Mouse (Mus musculus): ENCODE data around the gene Glce. TPM values are rescaled to one million over a fixed set of nuclear protein-coding genes. Genes with fewer than 3 reads are reported as not detected.

Glce gene
- 26.5 and 27.6 TPM in 2 replicates for polyA plus RNA-seq (2014; fragmentation: Nextera tagmentation; extraction: Ambion mirVana)

- ATAC-seq (ENCODE audit: insufficient number of reproducible peaks, insufficient read depth, low FRiP score, low read depth), result peak; percentile 99
- Histone ChIP-seq H3K4me2 (replicated peaks; ENCODE audit: low read depth, low read length) (peak within 1 kb of the TSS; percentile 79), H3K27me3 (ENCODE audit: control insufficient read depth, insufficient read depth, low read length) (no peaks in the 10 kb centered on the region), H3K9me3 (ENCODE audit: control insufficient read depth, low read depth, low read length) (no peaks in the 10 kb centered on the region), H3K27ac (ENCODE audit: low read length) (peak within 1 kb of the TSS; percentile 93), H3K4me3 (ENCODE audit: low read depth, low read length) (peak within 1 kb of the TSS; percentile 87), H3K4me1 (ENCODE audit: control insufficient read depth, insufficient read depth, low read length) (peaks cover 8% of the 10 kb centered on the region; the same call in 1 of the 2 replicates), H3K9ac (replicated peaks; ENCODE audit: low read depth, low read length) (peak within 1 kb of the TSS; percentile 72), H3K36me3 (ENCODE audit: control insufficient read depth, insufficient read depth, low read length) (no peaks in the 10 kb centered on the region)
- WGBS, result under 1% methylated on average over 49 of the region's 51 CpGs
Measured at GRCm38 (mm10) chr9:62122508-62123215, at the start of gene Glce. Gene Glce, minus strand, starts transcription at chr9:62122655.

DNA sequence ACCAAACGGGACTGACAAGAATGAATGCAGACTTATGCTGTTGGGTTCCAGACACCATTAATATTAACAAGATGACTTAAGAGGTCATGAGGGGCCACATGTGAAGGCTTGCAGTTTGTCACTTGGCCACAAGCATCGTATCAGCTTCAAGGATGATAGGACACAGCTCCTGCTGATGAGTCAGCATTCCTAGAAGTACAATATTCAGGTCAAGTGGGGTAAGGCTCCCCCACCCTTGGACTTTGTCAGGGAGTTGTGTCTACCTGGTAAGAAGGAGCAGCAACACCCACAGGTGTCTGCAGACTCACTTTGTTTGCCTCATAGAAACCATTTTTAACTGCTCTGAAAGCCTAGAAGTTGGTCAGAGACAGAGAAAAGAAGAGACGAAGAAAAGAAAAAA is 49.8 kb upstream of the Glce start:
- H3K27ac ChIP-seq (ENCODE audit: low read length), result no peak overlapping the region
- no peak overlapping the region for H3K9ac ChIP-seq (replicated peaks; ENCODE audit: low read depth, low read length)
- no peak overlapping the region for H3K4me3 ChIP-seq (ENCODE audit: low read depth, low read length)
- no peaks in the 10 kb centered on the region for H3K9me3 ChIP-seq (ENCODE audit: control insufficient read depth, low read depth, low read length)
- WGBS, result 58% methylated on average over 3 of the region's 3 CpGs
- no peak for ATAC-seq (ENCODE audit: insufficient number of reproducible peaks, insufficient read depth, low FRiP score, low read depth)
- no peaks in the 10 kb centered on the region for H3K27me3 ChIP-seq (ENCODE audit: control insufficient read depth, insufficient read depth, low read length)
- H3K36me3 ChIP-seq (ENCODE audit: control insufficient read depth, insufficient read depth, low read length), result no peaks in the 10 kb centered on the region
- no peaks in the 10 kb centered on the region for H3K4me1 ChIP-seq (ENCODE audit: control insufficient read depth, insufficient read depth, low read length)
- H3K4me2 ChIP-seq (replicated peaks; ENCODE audit: low read depth, low read length), result no peak overlapping the region

DNA sequence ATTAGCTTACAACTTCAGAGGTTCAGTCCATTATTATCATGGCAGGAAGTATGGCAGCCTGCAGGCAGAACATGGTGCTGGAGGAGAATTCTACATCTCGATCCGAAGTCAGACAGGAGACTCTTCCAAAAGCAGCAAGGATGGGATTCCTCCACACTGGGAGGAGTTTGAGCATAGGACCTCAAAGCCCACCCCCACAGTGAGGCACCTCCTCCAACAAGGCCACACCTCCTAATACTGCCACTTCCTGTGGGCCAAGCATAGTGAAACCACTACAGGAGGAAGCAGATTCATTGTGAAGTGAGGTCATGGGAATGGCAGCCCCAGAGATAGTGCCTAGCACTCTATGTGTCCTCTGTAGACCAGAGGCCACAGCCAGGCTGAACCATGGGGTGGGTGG is 48.5 kb upstream of the Glce start:
- WGBS, result 100% methylated on average over 2 of the region's 2 CpGs
- no peaks in the 10 kb centered on the region for H3K36me3 ChIP-seq (ENCODE audit: control insufficient read depth, insufficient read depth, low read length)
- no peak overlapping the region for H3K27ac ChIP-seq (ENCODE audit: low read length)
- no peak overlapping the region for H3K9ac ChIP-seq (replicated peaks; ENCODE audit: low read depth, low read length)
- H3K9me3 ChIP-seq (ENCODE audit: control insufficient read depth, low read depth, low read length), result no peaks in the 10 kb centered on the region
- no peaks in the 10 kb centered on the region for H3K4me1 ChIP-seq (ENCODE audit: control insufficient read depth, insufficient read depth, low read length)
- H3K4me2 ChIP-seq (replicated peaks; ENCODE audit: low read depth, low read length), result no peak overlapping the region
- ATAC-seq (ENCODE audit: insufficient number of reproducible peaks, insufficient read depth, low FRiP score, low read depth), result no peak
- H3K4me3 ChIP-seq (ENCODE audit: low read depth, low read length), result no peak overlapping the region
- no peaks in the 10 kb centered on the region for H3K27me3 ChIP-seq (ENCODE audit: control insufficient read depth, insufficient read depth, low read length)

DNA sequence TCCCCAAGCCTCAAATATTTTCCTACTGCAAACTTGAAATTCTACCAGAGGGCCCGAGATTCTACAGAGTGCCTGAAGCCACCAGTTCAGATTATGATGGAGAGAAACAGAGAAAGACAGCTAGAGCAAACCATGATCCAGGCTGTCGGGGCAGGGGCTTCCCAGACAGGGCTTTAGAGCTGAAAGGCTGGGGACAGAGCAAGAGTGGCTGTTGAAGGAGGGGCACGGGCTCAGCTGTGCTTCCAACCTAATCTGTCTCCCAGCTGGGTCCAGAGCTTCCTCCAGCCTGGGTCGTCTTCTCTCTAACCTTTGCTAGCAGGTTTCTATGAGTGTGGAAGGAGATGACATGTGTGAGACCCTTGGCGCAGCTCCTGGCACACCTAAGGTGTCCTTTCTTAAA is 44.2 kb upstream of the Glce start:
- Histone ChIP-seq H3K4me2 (replicated peaks; ENCODE audit: low read depth, low read length) (no peak overlapping the region), H3K9me3 (ENCODE audit: control insufficient read depth, low read depth, low read length) (no peaks in the 10 kb centered on the region), H3K4me1 (ENCODE audit: control insufficient read depth, insufficient read depth, low read length) (no peaks in the 10 kb centered on the region), H3K27ac (ENCODE audit: low read length) (no peak overlapping the region), H3K9ac (replicated peaks; ENCODE audit: low read depth, low read length) (no peak overlapping the region), H3K36me3 (ENCODE audit: control insufficient read depth, insufficient read depth, low read length) (no peaks in the 10 kb centered on the region), H3K4me3 (ENCODE audit: low read depth, low read length) (no peak overlapping the region), H3K27me3 (ENCODE audit: control insufficient read depth, insufficient read depth, low read length) (no peaks in the 10 kb centered on the region)
- 70% methylated on average over 5 of the region's 5 CpGs for WGBS
- no peak for ATAC-seq (ENCODE audit: insufficient number of reproducible peaks, insufficient read depth, low FRiP score, low read depth)

DNA sequence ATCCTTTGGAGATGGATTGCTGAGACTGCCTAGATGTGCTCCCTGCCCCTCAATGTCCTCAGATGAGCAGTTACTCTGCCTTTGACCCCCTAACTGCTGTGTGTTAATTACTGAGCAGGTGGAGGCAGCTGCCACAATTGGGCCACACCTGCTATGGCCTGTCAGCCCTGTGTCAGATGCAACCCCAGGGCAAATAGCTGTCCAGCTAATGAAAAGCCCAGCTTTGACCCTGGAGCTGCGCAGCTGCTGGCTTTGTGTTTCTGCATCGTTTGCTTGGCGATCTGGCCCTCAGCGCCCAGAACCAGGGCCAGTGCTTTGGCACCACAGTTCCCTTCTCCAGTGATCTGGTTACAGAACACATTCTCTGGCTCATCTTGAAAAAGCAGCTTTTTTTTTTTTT is 43.7 kb upstream of the Glce start:
- H3K4me1 ChIP-seq (ENCODE audit: control insufficient read depth, insufficient read depth, low read length), result no peaks in the 10 kb centered on the region
- H3K9ac ChIP-seq (replicated peaks; ENCODE audit: low read depth, low read length), result no peak overlapping the region
- ATAC-seq (ENCODE audit: insufficient number of reproducible peaks, insufficient read depth, low FRiP score, low read depth), result no peak
- H3K4me2 ChIP-seq (replicated peaks; ENCODE audit: low read depth, low read length), result no peak overlapping the region
- no peaks in the 10 kb centered on the region for H3K36me3 ChIP-seq (ENCODE audit: control insufficient read depth, insufficient read depth, low read length)
- H3K27ac ChIP-seq (ENCODE audit: low read length), result no peak overlapping the region
- 48% methylated on average over 4 of the region's 4 CpGs for WGBS
- no peaks in the 10 kb centered on the region for H3K9me3 ChIP-seq (ENCODE audit: control insufficient read depth, low read depth, low read length)
- no peaks in the 10 kb centered on the region for H3K27me3 ChIP-seq (ENCODE audit: control insufficient read depth, insufficient read depth, low read length)
- H3K4me3 ChIP-seq (ENCODE audit: low read depth, low read length), result no peak overlapping the region

DNA sequence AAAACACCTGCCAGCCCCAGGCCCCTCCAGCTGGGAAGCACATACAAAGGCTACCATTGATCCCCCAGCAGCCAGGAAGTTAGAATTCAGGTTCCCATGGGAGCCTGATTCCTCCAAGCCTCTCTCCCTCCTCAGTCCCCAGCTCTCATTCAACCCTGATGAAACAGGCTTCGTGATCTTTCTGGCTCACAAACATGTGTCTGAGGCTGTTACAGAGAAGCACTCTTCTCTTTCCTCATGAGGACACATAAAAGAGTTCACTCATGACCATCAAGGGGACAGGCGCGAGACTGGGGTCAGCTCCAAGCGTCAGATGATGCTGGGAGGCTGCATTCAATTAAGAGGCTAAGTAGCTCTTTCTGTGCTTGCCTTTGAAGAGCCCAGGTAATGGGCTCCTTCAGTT is 40.4 kb upstream of the Glce start:
- no peak overlapping the region for H3K4me3 ChIP-seq (ENCODE audit: low read depth, low read length)
- ATAC-seq (ENCODE audit: insufficient number of reproducible peaks, insufficient read depth, low FRiP score, low read depth), result no peak

DNA sequence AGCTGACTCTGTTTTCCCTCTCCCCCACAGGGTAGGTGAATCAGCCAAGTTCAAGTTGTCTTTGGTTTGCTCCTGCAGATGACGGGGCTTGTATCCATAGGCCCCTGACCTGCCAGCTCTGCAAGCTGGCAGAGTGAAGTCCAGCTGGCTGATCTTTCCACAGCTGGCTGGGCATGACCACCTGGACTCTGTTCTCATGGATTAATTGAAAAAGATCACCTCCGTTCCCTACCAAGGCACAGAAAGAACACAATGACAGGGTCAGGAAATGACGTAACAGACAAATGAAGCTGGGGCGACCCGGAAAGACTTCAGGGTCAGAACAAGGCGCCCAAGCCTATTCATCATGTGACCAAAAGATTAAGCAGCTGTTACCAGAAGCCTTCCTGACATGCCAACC is 38.3 kb upstream of the Glce start:
- Histone ChIP-seq H3K9me3 (ENCODE audit: control insufficient read depth, low read depth, low read length) (no peaks in the 10 kb centered on the region), H3K9ac (replicated peaks; ENCODE audit: low read depth, low read length) (no peak overlapping the region), H3K4me3 (ENCODE audit: low read depth, low read length) (no peak overlapping the region), H3K27me3 (ENCODE audit: control insufficient read depth, insufficient read depth, low read length) (no peaks in the 10 kb centered on the region), H3K4me1 (ENCODE audit: control insufficient read depth, insufficient read depth, low read length) (no peaks in the 10 kb centered on the region), H3K27ac (ENCODE audit: low read length) (no peak overlapping the region), H3K36me3 (ENCODE audit: control insufficient read depth, insufficient read depth, low read length) (no peaks in the 10 kb centered on the region), H3K4me2 (replicated peaks; ENCODE audit: low read depth, low read length) (no peak overlapping the region)
- WGBS, result 35% methylated on average over 6 of the region's 6 CpGs
- ATAC-seq (ENCODE audit: insufficient number of reproducible peaks, insufficient read depth, low FRiP score, low read depth), result no peak

More for the DNA sequence above, 40.4 kb upstream of the Glce start:
- H3K27ac ChIP-seq (ENCODE audit: low read length), result no peak overlapping the region
- H3K36me3 ChIP-seq (ENCODE audit: control insufficient read depth, insufficient read depth, low read length), result no peaks in the 10 kb centered on the region
- no peak overlapping the region for H3K4me2 ChIP-seq (replicated peaks; ENCODE audit: low read depth, low read length)
- no peak overlapping the region for H3K9ac ChIP-seq (replicated peaks; ENCODE audit: low read depth, low read length)
- H3K4me1 ChIP-seq (ENCODE audit: control insufficient read depth, insufficient read depth, low read length), result no peaks in the 10 kb centered on the region
- no peaks in the 10 kb centered on the region for H3K9me3 ChIP-seq (ENCODE audit: control insufficient read depth, low read depth, low read length)
- H3K27me3 ChIP-seq (ENCODE audit: control insufficient read depth, insufficient read depth, low read length), result no peaks in the 10 kb centered on the region
- WGBS, result 60% methylated on average over 4 of the region's 4 CpGs

GRCm38 (mm10) chr9:62158746-62159145 is 36.3 kb upstream of the Glce start:
- WGBS, result 81% methylated on average over 4 of the region's 4 CpGs
- H3K4me1 ChIP-seq (ENCODE audit: control insufficient read depth, insufficient read depth, low read length), result no peaks in the 10 kb centered on the region
- no peak overlapping the region for H3K4me3 ChIP-seq (ENCODE audit: low read depth, low read length)
- no peak overlapping the region for H3K27ac ChIP-seq (ENCODE audit: low read length)
- H3K9me3 ChIP-seq (ENCODE audit: control insufficient read depth, low read depth, low read length), result no peaks in the 10 kb centered on the region
- no peak overlapping the region for H3K9ac ChIP-seq (replicated peaks; ENCODE audit: low read depth, low read length)
- no peaks in the 10 kb centered on the region for H3K27me3 ChIP-seq (ENCODE audit: control insufficient read depth, insufficient read depth, low read length)
- no peak for ATAC-seq (ENCODE audit: insufficient number of reproducible peaks, insufficient read depth, low FRiP score, low read depth)
- H3K36me3 ChIP-seq (ENCODE audit: control insufficient read depth, insufficient read depth, low read length), result no peaks in the 10 kb centered on the region
- H3K4me2 ChIP-seq (replicated peaks; ENCODE audit: low read depth, low read length), result no peak overlapping the region

DNA sequence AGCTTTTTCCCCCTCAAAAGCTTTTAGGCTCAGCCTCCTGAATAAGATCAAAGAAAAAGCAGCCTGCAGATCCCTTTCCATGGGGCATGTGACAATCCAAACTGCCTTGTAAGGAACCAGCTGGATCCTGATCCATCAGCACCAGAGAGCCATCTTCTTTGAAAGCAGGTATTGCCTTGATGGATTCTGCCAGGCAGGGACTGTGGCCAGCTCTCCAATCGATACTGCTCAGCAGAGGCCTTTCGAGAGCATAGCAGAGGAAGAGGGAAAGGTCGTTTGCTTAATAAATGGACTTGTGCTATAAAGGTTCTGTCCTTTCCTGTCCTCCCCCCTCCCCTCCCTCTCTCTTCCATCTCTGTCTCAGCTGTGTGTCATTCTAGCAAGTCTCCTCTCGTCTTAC is 33.4 kb upstream of the Glce start:
- Histone ChIP-seq H3K4me1 (ENCODE audit: control insufficient read depth, insufficient read depth, low read length) (no peaks in the 10 kb centered on the region), H3K9ac (replicated peaks; ENCODE audit: low read depth, low read length) (no peak overlapping the region), H3K36me3 (ENCODE audit: control insufficient read depth, insufficient read depth, low read length) (no peaks in the 10 kb centered on the region), H3K9me3 (ENCODE audit: control insufficient read depth, low read depth, low read length) (no peaks in the 10 kb centered on the region), H3K4me3 (ENCODE audit: low read depth, low read length) (no peak overlapping the region), H3K4me2 (replicated peaks; ENCODE audit: low read depth, low read length) (no peak overlapping the region), H3K27me3 (ENCODE audit: control insufficient read depth, insufficient read depth, low read length) (no peaks in the 10 kb centered on the region), H3K27ac (ENCODE audit: low read length) (no peak overlapping the region)
- 20% methylated on average over 4 of the region's 4 CpGs for WGBS
- ATAC-seq (ENCODE audit: insufficient number of reproducible peaks, insufficient read depth, low FRiP score, low read depth), result no peak

Measured in stomach, embryonic 14.5 days (tissue).